Mouse (Mus musculus) forebrain, embryonic 15.5 days (tissue): ENCODE measurements around the gene Myo5c. TPM values are rescaled to one million over a fixed set of nuclear protein-coding genes. Genes with fewer than 3 reads are reported as not detected.

Experiments used
- ATAC-seq: fragments of 200-750 bp; cut with Nextera tagmentation; replicated peaks from 2 replicates; pipeline ENCODE4 v1.8.0; 2017; ENCODE audit warnings: mild to moderate bottlenecking, moderate TSS enrichment, moderate library complexity
- H3K27ac ChIP-seq: fragments of 300-500 bp; sonication (generic); replicated peaks from 2 replicates; pipeline ENCODE4 v1.5.1; 2015; ENCODE audit warnings: mild to moderate bottlenecking, inconsistent platforms
- H3K27me3 ChIP-seq: fragments of 300-500 bp; sonication (generic); 2 replicates; pipeline ENCODE4 v1.6.1; 2015; ENCODE audit warnings: inconsistent platforms
- H3K36me3 ChIP-seq: fragments of 300-500 bp; sonication (generic); 2 replicates; pipeline ENCODE4 v1.6.1; 2015; ENCODE audit warnings: mild to moderate bottlenecking, inconsistent platforms
- H3K4me1 ChIP-seq: fragments of 300-500 bp; sonication (generic); 2 replicates; pipeline ENCODE4 v1.6.1; 2015; ENCODE audit warnings: inconsistent platforms
- H3K4me2 ChIP-seq: fragments of 300-500 bp; sonication (generic); replicated peaks from 2 replicates; pipeline ENCODE4 v1.6.1; 2015; ENCODE audit warnings: mild to moderate bottlenecking, inconsistent platforms
- H3K4me3 ChIP-seq: fragments of 300-500 bp; sonication (generic); 2 replicates; pipeline ENCODE4 v1.5.1; 2015; ENCODE audit warnings: mild to moderate bottlenecking, inconsistent platforms
- H3K9ac ChIP-seq: fragments of 300-500 bp; sonication (generic); replicated peaks from 2 replicates; pipeline ENCODE4 v1.6.1; 2015; ENCODE audit warnings: mild to moderate bottlenecking, inconsistent platforms
- H3K9me3 ChIP-seq: fragments of 300-500 bp; sonication (generic); 2 replicates; pipeline ENCODE4 v1.6.1; 2016; ENCODE audit warnings: inconsistent platforms
- WGBS: fragments of 180-500 bp; shearing (Covaris S2); methylation state at CpG from one replicate; pipeline ENCODE4 v1.1.7; 2015; ENCODE audit warnings: mixed read lengths; 5-methylcytosine and 5-hydroxymethylcytosine counted together
- polyA plus RNA-seq: library from polyadenylated mRNA; unstranded; fragments of >200 nt; fragmentation: Nextera tagmentation; extraction: Ambion mirVana; gene quantifications from 2 replicates; pipeline ENCODE4 v1.2.1, GENCODE M21; 2015

Gene Myo5c
- polyA plus RNA-seq, 1 experiment from 2014 or later, result 0.31 TPM

DNA sequence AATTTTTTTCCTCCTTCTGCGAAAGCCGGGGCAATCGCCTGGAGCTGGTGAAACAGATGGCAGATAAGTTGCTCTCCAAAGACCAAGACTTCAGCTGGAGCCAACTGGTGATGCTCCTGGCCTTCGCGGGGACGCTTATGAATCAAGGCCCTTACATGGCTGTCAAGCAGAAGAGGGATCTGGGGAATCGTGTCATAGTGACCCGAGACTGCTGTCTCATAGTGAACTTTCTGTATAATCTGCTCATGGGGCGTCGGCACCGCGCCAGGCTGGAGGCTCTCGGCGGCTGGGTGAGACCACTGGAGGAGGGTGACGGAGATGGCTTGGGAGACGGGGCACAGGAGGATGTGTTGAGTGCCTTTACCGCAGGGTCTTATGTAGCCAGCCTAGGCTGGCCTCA, 116.2 kb downstream of the Myo5c start:
- Histone ChIP-seq H3K4me1 (no peaks in the 10 kb centered on the region), H3K4me3 (no peak overlapping the region), H3K4me2 (no peak overlapping the region), H3K36me3 (peaks cover 16% of the 10 kb centered on the region; the same call in 1 of the 2 replicates), H3K9me3 (no peaks in the 10 kb centered on the region), H3K27ac (no peak overlapping the region), H3K27me3 (no peaks in the 10 kb centered on the region), H3K9ac (no peak overlapping the region)
- WGBS, result 92% methylated on average over 17 of the region's 17 CpGs
- ATAC-seq, result no peak

DNA sequence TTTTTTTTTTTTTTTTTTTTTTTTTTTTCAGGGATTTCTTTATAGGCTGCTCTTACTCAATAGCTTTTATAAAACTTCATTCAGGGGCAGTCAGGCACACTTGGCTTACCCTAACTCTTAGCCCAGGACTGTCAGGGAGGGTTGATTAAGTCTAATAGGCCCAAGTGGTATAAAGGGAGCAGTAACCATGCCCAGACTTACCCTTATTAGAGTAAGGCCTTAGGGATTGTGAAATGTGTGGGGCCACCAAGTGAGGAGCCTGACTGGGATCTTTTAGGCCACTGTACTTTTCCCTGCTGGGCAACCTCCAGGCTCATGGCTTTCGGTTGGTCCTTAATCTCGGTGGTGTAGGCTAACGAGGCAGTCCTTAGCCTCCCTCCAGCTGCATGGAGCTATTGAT, 116.8 kb downstream of the Myo5c start:
- Histone ChIP-seq H3K4me3 (no peak overlapping the region), H3K9ac (no peak overlapping the region), H3K9me3 (no peaks in the 10 kb centered on the region), H3K4me2 (no peak overlapping the region), H3K27ac (no peak overlapping the region), H3K4me1 (no peaks in the 10 kb centered on the region), H3K36me3 (peaks cover 11% of the 10 kb centered on the region; the same call in 1 of the 2 replicates), H3K27me3 (no peaks in the 10 kb centered on the region)
- 14% methylated on average over 3 of the region's 3 CpGs for WGBS
- ATAC-seq, result no peak

GRCm38 (mm10) chr9:75353094-75353493, 121.3 kb downstream of the Myo5c start:
- H3K9me3 ChIP-seq, result no peaks in the 10 kb centered on the region
- WGBS, result 83% methylated on average over 8 of the region's 8 CpGs
- H3K4me2 ChIP-seq, result no peak overlapping the region
- no peak overlapping the region for H3K4me3 ChIP-seq
- no peak overlapping the region for H3K27ac ChIP-seq
- ATAC-seq, result no peak
- no peaks in the 10 kb centered on the region for H3K27me3 ChIP-seq
- no peaks in the 10 kb centered on the region for H3K36me3 ChIP-seq
- H3K4me1 ChIP-seq, result no peaks in the 10 kb centered on the region
- no peak overlapping the region for H3K9ac ChIP-seq

Other genes with a start within 250 kb of the Myo5c start
- gene Arpp19, start 194.4 kb upstream of the Myo5c start, polyA plus RNA-seq, result 230 and 242 TPM in 2 replicates
- gene Myo5a, start 161.0 kb upstream of the Myo5c start, polyA plus RNA-seq, result 33.5 and 33.6 TPM in 2 replicates
- gene Gnb5, start 74.3 kb downstream of the Myo5c start, polyA plus RNA-seq, result 47.8 and 52.6 TPM in 2 replicates
- not detected in 2 replicates for gene Bcl2l10, start 115.7 kb downstream of the Myo5c start, polyA plus RNA-seq
- gene Mapk6, start 178.0 kb downstream of the Myo5c start, polyA plus RNA-seq, result 137 and 138 TPM in 2 replicates
- gene Leo1, start 209.5 kb downstream of the Myo5c start, polyA plus RNA-seq, result 40.6 and 40.7 TPM in 2 replicates